Mouse (Mus musculus): ENCODE data around the gene Sdsl.

Sdsl gene

DNA sequence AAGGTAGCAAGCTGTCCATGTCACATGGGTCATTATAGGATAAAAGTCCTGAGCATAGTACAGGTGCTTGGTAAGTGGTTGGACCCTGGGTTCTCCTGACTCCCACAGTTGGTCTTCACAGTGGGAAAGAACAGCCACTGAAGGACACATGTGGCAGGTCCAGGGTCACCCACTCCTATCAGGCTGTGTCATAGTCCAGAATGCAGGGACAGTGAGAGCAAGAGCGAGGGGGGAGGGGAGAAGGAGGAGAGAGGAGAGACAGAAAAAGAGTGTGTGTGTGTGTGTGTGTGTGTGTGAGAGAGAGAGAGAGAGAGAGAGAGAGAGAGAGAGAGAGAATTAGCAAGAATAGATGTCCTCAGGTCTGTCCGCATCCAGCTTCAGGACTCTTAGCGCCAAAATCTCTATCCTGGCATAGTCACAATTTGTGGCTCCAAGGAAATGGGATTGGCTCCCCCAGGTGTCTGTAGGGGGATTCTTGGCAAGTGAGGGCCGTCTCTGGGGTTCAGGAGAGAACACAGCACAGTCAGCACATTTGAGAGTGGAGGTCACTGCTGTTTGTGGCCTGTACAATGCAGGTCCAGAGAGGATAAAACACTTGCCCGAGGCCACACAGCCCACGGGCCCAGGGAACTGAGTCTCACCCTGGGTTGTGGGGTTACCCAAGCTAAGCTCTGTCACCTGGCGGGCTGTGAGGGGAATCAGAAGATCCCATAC is 15.6 kb downstream of the Sdsl start:
- no peak for DNase-seq (ENCODE audit: low spot score in 2 of 2)

DNA sequence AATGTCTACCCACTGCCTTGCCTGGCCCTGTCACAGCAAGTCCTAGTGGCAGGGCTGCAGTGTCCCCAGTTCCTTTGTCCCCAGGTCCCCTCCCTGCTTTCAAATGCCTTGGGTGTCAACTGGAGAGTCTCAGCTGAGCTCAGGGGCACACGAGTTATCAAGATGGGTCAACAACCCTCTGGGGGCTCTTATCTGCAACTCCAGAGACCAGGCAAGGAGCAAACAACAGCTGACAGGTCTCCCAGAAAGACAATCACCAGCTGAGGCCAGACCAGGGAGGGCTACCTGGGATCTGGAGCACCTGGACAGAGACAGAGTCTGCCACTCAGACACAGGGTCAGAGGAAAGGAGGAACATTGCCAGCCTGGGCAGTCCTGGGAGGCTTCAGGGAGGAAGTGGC is 16.4 kb downstream of the Sdsl start:
- DNase-seq (ENCODE audit: low spot score in 2 of 2) = no peak

DNA sequence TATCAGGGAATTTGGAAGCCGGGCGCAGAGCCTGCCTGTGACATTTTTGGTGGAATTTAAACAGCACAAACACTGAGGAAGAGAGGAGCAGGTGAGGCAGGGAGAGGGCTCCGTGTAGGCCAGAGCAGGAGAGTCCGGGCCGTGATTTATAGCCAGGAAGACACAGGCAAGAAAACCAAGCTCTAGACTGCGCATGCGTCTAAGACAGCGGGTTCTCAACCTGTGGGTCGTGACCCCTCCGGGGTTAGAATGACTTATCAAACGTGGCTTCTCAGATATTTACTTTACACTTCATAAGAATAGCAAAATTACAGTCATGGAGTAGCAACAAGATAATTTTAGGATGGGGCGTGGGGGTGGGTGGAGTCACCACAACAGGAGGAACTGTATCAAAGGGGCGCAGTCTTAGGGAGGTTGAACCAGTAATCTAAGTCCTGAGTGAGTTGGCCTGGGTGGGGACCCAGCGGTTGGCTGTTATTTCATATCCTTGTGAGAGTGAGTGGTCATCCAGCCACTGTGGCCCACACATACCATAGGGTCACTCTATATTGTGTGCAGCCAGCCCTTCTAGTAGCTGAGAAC is 17.8 kb downstream of the Sdsl start:
- no peak for DNase-seq (ENCODE audit: low spot score in 2 of 2)

DNA sequence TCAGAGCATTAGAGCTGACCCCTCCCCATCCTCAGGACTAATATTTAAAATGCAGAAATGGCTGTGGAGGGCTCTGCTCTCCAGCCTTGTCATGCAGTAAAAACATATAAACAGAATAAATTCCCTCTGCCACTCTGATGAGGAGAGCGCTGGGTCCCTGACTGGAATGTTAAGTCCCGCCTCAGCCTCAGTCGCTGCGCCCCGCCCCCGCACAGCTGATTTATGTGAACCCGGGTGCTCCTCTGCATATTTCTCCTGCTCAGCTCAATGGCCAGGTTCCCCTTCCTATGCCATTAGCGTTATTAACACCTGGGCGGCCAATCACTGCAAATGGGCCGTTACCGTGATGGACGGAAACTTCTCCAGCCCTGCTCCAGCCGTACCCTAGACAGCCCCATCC is 25.3 kb downstream of the Sdsl start:
- no peak for DNase-seq (ENCODE audit: low spot score in 2 of 2)

DNA sequence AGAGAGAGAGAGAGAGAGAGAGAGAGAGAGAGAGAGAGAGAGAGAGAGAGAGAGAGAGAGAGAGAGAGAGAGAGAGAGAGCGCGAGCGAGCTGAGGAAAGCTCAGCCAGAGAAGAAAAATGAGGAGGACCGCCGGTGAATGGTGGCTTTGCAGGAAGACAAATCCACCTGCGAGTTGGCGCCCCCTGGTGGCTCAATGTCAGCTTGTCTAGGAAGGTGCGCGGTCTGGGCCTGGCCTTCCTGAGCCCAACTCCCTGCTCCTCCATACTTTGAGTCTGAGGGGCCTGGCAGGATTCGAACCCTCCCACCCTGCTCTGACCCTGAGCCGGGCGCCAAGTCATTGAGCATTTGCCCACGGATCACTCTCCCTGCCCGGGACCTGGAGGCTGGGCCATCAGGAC is 31.9 kb downstream of the Sdsl start:
- DNase-seq (ENCODE audit: low spot score in 2 of 2) = peak; percentile 67 to 93

DNA sequence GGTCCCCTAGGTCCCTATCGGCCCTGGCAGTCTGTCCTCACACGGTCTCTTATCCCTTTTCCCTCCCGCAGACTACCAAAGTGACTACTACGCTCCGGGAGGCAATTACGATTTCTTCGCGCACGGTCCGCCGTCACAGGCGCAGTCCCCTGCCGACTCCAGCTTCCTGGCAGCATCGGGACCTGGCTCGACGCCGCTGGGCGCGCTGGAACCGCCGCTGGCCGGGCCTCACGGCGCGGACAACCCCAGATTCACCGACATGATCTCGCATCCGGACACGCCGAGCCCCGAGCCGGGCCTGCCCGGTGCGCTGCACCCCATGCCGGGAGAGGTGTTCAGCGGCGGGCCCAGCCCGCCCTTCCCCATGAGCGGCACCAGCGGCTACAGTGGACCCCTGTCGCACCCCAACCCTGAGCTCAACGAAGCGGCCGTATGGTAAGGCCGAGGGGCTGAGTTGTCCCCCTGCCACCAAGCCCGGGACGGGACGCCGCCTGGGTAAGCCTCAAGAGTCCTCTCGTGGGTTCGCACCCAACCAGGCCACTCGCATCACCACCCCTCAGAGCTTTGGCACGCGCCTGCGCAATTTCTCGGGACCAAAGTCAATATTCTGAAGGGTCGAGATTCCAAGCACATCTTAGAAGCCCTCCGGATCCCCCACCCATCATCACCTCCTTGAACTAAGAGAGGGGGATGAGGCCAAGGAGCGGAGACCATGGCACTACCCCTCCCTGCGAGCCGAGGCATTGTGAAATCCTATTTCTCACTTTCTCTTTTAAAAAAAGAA is 32.5 kb downstream of the Sdsl start:
- DNase-seq (ENCODE audit: low spot score in 2 of 2) = no peak

DNA sequence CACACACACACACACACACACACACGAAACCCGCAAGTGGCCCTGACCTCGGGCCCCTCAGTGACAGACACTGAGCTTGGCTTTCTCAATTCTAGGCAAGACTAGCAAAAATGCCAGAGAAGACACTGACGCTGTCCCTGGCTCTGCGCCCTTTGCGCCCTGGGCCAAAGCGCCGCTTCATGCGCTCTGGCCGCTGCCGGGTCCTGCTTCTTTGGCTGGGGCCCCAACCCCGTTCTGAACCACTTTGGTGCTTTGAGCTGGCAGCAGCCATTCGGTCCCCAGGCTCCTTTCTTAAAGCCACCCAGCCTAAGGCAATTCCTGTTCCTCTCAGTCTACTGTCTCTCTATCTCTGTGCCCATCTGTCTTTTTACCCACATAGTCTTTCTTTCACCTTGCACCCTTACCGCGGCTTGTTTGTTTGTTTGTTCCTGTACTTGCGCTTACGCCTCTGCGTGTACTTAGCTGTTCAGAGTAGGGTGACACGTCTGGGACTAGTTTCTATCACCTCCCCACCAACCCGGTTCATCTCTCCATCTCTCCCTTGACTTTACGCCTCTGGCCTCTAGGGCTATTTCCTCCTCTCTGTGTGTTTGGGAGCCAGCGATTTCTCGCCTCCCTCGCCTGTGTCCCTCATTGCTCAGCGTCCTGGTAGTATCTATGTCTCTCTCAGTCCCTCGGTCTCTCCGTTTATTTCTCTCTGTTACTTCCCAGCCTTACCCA is 33.5 kb downstream of the Sdsl start:
- DNase-seq (ENCODE audit: low spot score in 2 of 2) = no peak

DNA sequence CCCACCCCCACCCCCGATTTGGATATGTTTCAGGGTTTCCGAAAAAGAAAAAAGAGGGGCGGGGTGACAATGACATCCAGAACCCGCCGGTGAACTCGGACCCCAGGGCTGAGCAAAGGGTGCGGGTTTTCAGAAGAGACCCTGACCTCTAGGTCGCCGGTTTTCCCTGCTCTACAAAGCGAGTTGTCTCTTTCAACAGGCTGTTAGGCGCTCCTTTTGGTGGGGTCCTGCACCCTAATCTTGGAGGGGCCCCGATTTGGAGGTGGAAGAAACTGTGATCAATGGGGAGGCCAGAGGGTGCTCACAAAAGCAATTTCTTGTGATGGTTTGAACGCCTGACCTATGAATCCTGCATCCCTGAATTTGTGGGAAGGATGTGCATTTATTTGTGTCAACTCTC is 34.1 kb downstream of the Sdsl start:
- no peak for DNase-seq (ENCODE audit: low spot score in 2 of 2)

DNA sequence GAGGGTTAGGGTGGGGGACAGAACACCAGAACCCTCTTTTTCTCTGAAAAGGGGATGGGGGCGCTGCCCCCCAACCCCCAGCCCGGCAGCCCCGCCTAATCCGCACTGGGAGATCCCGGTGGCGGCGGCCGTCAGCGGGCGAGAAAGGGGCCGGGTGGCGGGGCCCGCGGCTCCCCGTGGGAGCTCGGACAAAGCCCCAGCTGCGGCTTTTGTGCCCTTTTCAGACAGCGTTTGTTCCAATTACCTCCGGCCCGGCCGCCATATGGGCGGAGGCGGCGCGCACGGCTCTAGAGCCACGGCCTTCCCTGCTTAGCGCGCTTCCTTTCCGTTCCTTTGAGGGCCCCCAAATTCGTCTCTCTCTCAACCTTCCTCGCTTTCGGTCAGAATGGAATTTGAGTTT is 34.6 kb downstream of the Sdsl start:
- DNase-seq (ENCODE audit: low spot score in 2 of 2) = no peak

DNA sequence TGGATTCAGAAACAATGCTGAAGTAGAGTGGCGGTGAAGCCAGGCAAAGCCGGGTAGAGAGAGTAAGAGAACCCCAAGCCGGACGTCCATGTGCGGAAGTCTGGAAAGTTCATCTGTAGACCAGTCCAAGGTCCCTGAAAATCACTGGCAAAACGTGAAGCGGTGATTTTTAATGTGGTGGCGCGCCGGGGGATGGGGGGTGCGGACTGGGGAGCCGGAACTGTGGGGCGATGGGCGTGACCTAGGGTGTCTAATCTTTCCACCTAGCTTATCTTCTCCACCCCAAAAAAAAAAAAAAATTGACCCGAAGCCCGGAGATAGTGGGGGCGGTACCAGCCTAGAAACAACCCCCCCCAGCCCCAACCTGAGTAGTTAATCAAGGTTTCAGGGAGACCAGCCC is 35.1 kb downstream of the Sdsl start:
- DNase-seq (ENCODE audit: low spot score in 2 of 2) = no peak

DNA sequence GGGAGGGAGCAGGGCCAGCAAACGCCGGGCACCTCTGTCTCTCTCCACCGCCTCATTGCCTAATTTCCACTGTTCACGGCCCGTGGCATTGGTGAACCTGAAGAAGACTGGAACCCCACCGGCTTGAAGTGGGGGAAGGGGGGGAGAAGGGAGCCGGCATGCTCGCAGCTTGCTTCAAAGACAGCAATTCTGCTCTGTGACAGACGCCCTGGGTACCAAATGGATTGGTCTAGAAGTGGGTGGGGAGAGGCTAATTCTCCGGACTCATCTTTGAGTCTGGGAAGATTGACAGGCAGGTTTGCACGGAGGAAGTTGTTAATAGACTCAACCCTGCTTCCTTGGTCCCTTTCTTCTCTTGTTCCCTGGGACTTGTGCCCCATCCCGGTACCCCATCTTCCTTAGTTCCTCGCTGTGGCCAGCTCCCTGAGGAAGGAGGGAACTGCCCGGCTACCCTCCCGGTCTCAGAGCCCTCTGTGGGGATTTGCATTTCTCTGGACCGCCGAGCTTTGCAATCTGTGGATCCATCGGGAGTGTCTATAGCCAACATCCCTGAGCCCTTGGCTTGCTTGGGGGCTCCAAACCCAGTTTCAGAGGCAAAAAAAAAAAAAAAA is 35.6 kb downstream of the Sdsl start:
- no peak for DNase-seq (ENCODE audit: low spot score in 2 of 2)

DNA sequence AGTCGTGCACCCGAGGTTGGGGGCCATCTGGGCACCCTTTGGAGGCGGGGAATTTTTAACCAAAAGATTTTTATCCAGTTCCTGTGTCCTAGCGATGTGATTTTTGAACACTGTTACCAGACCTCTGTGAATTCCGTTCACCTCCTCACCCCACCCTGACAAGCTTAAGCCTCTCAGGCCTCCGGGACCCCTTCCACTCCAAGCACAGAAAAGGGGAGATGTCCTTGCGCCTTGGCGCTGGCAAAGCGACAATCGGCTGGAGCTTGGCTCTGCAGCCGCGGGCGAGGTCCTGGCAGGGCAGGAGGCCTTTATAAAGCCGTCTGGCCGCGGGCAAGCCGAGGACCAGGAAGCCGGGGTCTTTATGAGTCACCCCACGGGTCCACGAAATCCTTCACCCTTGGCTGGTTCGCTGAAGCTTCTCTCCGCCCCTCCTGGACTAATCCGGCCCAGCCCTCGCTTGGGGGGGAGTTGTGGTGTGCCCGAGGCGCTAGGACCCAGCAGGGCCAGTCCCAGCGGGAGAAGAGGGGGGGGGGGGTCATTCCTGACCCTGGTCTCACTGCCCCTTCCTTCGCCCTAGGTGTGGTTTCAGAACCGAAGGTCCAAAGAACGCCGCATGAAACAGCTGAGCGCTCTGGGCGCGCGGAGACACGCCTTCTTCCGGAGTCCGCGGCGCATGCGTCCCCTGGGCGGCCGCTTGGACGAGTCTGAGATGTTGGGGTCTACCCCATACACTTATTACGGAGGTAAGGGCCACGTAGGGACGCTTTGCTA is 36.7 kb downstream of the Sdsl start:
- no peak for DNase-seq (ENCODE audit: low spot score in 2 of 2)

DNA sequence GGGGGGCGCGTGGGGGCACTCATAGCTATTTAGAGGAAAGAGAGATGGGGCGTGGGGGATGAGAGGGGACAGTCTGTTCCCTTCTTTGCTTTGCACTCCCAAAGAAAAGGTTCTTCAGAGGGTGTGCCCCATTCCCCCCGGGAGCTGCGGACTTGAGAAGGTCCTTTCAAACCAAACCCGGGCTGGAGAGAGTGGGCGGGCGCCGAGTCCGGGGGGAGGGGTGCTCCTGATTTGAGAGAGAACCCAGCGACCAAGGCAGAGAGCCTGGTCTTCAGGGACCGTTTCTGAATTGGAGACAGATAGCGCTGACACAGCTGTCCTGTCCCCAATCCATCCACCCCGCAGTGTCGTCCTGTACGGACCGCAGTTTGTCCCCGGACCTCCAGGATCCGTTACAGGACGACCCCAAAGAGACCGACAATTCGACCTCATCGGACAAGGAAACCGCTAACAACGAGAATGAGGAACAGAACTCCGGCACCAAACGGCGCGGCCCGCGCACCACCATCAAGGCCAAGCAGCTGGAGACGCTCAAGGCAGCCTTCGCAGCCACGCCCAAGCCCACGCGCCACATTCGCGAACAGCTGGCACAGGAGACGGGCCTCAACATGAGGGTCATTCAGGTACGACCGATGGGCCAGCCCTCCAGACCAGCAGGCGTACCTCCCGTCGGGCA is 37.5 kb downstream of the Sdsl start:
- no peak for DNase-seq (ENCODE audit: low spot score in 2 of 2)

DNA sequence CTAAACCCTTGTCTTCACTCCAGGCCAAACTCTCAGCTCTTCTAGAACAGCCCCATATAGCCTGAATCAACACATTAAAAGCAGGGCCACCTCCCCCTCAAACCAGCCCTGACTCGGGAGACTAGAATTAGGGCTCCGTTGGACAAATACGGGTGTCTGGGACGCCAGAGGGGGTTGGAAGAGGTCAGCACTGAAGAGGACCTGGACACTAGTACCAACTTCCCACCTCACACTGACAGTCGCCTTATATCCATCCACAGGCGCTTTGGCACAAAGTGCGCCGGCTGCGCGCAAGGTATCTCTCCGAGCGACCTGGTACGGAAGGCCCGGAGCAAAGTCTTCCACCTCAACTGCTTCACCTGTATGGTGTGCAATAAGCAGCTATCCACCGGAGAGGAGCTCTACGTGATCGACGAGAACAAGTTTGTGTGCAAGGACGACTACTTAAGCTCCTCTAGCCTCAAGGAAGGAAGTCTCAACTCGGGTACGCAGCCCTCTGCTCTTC is 38.3 kb downstream of the Sdsl start:
- DNase-seq (ENCODE audit: low spot score in 2 of 2) = no peak

DNA sequence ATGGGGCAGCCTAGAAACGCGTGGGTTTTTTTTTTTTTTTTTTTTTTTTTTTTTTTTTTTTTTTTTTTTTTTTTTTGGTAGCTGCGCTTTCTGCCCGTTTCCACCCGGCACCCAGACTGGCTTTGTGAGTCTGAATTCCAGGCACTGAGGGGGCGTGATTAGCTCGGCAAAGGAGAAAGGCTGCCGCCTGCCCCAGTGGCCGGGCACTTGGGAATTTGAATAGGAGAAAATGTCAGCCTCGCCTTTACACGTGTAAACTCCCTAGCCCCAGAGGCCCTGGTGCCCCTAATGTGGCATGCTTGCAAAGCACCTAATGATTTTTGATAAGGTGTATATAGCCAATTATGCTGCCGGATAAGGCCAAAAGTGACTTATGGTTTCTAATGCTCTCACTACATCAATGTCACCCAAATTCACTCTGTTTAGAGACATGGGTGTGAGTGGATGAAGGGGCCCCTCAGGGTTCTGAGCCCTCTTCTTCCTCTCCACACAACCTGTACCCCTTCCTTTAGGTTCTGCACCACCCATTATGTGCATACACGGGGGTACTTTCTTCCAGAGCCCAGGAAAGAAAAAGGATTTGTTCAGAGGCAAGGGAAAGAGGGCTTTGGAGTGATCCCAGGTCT is 39.4 kb downstream of the Sdsl start:
- DNase-seq (ENCODE audit: low spot score in 2 of 2) = no peak

DNA sequence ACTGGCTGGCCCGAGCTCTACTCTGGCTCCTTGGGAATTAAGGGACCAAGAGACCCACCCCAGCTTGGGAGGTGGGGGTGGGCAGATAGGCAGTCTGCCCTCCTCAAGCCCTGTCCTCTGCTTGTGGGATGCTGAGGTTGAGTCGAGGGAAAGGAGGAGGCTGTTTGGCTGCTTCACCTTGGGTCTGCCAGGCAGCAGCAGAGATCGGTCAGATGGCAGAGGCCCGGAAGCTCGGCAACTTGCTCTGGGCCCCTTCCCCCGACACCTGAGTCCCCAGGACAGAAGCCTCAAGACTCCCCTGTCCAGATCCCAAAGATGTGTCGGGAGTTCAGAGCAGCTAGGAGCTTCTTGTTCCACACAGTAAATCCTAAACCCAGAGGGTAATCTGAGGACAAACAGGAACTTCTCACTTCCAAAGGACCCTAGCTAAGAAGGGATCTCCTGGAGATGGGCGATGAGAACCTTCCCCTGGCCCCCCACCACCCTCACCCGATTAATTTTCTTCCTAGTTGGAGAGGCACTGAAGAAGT is 40.1 kb downstream of the Sdsl start:
- DNase-seq (ENCODE audit: low spot score in 2 of 2) = no peak

DNA sequence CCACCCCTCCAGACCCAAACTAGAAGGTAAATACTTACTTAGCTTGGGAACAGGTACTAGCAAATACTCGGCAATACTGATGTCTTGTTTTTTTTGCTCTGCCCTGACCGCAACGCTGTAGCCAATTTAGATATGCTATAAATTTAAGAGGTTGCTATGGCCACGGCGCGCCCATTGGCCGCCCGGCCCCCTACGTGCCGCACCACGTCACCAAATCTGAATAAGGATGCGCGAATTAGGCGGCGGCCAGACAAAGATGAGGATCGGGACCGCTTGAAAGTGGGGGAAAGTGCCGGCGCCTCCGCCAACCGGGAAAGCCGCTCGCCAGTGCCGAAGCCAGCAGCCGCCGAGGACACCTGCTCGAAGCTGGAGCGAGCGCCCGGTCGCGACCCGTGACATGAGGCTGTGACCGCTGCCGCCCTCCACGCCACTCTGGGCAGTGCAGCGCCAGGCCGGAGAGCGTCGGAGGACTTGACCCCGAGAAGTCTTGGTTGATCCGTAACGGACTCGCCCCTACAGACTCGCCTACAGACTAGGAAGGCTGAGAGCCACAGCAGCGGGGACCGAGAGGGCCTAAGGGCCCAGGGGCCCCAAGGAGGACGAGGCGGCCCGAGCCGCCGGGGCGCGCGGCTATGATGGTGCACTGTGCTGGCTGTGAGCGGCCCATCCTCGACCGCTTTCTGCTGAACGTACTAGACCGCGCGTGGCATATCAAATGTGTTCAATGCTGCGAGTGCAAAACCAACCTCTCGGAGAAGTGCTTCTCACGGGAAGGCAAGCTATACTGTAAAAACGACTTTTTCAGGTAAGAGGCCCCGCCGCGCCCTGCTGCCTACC is 40.7 kb downstream of the Sdsl start, which contains the start of gene Lhx5:
Lhx5 (plus strand) TSS at position 51 of the 837 bp plus-strand sequence.
- no peak for DNase-seq (ENCODE audit: low spot score in 2 of 2)

DNA sequence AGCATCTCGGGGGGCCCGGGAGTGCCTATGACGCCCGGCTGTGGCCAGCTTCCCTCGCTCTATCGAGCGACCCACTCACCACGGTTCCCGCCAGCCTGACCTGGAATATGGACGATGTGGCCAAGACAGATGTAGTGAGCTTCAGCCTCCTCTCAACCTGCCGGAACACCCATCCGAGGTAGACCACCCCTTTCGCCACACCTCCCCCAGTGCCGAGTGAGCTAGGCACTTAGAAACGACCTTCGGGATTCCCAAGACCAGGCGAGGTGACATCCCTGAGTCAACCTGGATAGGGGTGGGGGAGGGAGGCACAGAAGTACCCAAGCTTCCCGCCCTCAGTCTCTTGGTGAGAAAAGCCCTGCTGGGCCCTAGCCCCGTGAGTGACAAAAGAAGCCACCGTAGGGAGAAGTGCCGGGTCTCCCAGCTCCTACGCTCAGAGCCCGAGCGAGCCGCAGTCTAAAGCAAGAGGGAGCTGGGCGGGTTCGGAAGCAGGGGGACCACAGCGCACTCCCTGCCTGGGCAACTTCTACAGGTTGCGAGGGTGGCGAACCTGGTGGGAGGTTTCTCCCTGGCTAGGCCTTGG is 41.5 kb downstream of the Sdsl start:
- no peak for DNase-seq (ENCODE audit: low spot score in 2 of 2)

All from urinary bladder, adult 18-20 months (tissue).